Mouse (Mus musculus): ENCODE data around the gene Exosc9. TPM values are rescaled to one million over a fixed set of nuclear protein-coding genes. Genes with fewer than 3 reads are reported as not detected.

The Exosc9 gene
- polyA plus RNA-seq, 1 experiment from 2014 or later, result 82.7 TPM

DNA sequence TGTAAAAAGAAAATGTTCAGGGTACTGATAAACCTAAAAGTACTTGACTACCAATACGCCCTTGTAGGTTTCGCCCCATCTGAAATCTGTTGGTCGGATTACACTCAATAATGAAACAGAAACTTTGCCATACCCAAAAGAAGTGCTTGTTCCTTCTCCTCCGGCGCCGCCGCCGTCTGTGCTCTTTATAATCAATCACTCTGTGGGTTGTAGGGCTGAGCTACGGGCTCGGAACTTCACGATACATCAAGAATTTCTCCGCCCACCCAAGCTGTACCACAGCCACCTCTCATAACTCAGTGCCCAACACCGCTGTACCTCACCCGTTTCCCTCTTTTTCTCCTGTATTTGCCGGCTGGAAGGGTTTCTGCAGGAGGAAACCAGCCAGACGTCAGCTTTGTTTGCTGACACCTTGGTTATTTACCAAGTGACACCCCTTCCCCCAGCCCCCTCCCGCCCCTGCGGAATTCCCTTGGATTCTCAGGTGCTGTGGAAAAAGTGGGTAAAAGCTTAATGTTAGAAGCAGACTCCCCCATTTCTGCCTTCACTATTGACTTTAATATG lies 20.3 kb upstream of the Exosc9 start:
- WGBS, result 13% methylated on average over 18 of the region's 18 CpGs
- no peak overlapping the region for H3K9ac ChIP-seq
- no peak for ATAC-seq (ENCODE audit: low FRiP score, low read depth)
- peak overlapping the region; percentile 17 for H3K4me3 ChIP-seq
- H3K9me3 ChIP-seq, result no peaks in the 10 kb centered on the region
- H3K4me2 ChIP-seq, result peak overlapping the region; percentile 50
- peaks cover 4% of the 10 kb centered on the region for H3K4me1 ChIP-seq (replicated peaks)
- H3K36me3 ChIP-seq, result no peaks in the 10 kb centered on the region
- H3K27ac ChIP-seq (replicated peaks), result no peak overlapping the region
- no peaks in the 10 kb centered on the region for H3K27me3 ChIP-seq

DNA sequence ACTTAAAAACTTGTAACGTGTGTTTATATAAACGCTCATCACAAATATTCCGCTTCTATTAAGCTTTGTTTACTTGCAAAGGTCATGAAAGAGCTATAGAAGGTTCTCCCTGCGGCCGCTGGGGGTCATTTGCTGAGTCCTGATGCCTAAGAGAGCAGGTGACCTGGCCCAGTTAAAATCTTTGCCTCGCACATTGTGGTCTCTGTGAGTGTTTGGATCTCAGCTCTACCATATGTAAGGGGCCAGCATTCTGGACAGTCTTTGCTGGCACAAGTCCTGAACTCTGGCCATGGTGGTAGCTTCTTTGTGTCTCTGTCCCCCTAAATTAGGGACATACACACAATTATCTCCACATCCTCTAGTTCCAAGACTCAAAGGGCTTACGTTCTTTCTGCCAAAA lies 19.7 kb upstream of the Exosc9 start:
- H3K36me3 ChIP-seq, result no peaks in the 10 kb centered on the region
- no peak overlapping the region for H3K4me2 ChIP-seq
- no peak overlapping the region for H3K9ac ChIP-seq
- H3K9me3 ChIP-seq, result no peaks in the 10 kb centered on the region
- H3K4me3 ChIP-seq, result no peak overlapping the region
- H3K4me1 ChIP-seq (replicated peaks), result peaks cover 4% of the 10 kb centered on the region
- WGBS, result 42% methylated on average over 7 of the region's 7 CpGs
- H3K27me3 ChIP-seq, result no peaks in the 10 kb centered on the region
- ATAC-seq (ENCODE audit: low FRiP score, low read depth), result no peak
- no peak overlapping the region for H3K27ac ChIP-seq (replicated peaks)

DNA sequence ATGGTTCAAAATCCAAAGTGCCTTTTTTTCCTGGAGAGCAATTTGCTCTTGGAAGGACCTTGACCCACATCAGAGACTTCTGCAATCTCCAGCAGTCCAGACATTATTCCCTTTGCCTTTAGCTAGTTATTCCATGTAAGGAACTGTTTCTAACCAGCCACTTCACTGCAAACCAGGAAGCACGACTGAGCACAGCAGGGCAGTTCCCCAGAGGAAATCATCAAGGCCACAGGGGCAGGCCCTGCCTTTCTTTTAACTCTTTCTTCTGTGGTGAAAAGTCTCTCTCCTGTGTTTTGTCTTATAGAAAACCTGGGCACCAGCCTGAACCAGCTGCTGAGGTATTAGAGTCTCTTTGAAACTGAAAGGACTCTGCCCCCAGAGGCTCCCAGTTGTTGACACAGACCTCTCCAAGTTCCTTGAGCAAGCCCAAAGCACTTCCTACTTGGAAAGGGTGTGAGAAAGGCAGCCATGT lies 19.2 kb upstream of the Exosc9 start:
- ATAC-seq (ENCODE audit: low FRiP score, low read depth), result no peak
- Histone ChIP-seq H3K4me1 (replicated peaks) (peaks cover 4% of the 10 kb centered on the region), H3K9me3 (no peaks in the 10 kb centered on the region), H3K27ac (replicated peaks) (no peak overlapping the region), H3K4me3 (no peak overlapping the region), H3K27me3 (no peaks in the 10 kb centered on the region), H3K9ac (no peak overlapping the region), H3K4me2 (no peak overlapping the region), H3K36me3 (no peaks in the 10 kb centered on the region)
- 6% methylated on average over 1 of the region's 1 CpGs for WGBS

- 90% methylated on average over 12 of the region's 12 CpGs for WGBS
- Histone ChIP-seq H3K9ac (no peak overlapping the region), H3K4me3 (no peak overlapping the region), H3K9me3 (no peaks in the 10 kb centered on the region), H3K27me3 (no peaks in the 10 kb centered on the region), H3K36me3 (no peaks in the 10 kb centered on the region), H3K4me1 (replicated peaks) (peaks cover 4% of the 10 kb centered on the region), H3K27ac (replicated peaks) (no peak overlapping the region), H3K4me2 (no peak overlapping the region)
- ATAC-seq (ENCODE audit: low FRiP score, low read depth), result no peak
These were observed 16.4 kb upstream of the Exosc9 start for GRCm38 (mm10) chr3:36536041-36536440.

DNA sequence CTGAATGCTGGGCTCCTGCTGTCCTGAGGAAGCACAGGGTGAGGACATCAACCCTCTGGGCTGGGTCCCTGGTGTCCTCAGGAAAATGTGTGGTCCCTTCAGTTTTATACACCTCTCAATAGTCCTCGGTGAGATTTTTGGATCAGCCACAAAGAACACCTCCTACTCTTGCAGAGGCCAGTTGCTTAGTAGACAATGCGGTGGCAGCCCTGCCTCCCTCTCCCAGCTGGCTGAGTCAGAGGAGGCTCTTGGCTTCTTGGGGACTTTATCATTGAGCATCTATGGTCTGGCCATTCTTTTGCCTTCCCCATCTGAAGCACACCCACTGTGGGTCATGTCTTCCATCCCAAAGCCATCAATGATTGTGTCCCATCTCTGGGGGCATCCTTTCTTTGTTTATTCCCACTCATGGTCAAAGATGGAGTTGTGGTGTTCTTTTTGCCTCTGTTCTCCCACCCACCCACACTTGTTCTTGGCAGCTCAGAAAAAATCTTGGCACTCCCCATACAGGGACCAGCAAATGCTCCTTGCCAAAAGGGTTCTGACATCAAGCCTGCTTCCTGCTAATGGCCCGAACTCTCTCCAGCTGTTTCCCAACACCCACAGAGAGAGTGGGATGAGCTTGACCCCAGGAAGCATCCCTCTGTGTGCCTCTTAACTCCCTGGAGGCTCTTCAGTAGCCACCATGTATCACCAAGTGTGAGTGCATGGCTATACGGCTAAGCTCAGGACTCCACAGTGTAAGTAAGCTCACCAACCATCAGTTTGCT lies 14.5 kb upstream of the Exosc9 start:
- H3K4me2 ChIP-seq, result no peak overlapping the region
- H3K36me3 ChIP-seq, result no peaks in the 10 kb centered on the region
- ATAC-seq (ENCODE audit: low FRiP score, low read depth), result no peak
- no peaks in the 10 kb centered on the region for H3K27me3 ChIP-seq
- H3K9me3 ChIP-seq, result no peaks in the 10 kb centered on the region
- 86% methylated on average over 4 of the region's 4 CpGs for WGBS
- no peak overlapping the region for H3K9ac ChIP-seq
- no peaks in the 10 kb centered on the region for H3K4me1 ChIP-seq (replicated peaks)
- no peak overlapping the region for H3K27ac ChIP-seq (replicated peaks)
- no peak overlapping the region for H3K4me3 ChIP-seq

GRCm38 (mm10) chr3:36540756-36541155 lies 11.7 kb upstream of the Exosc9 start:
- Histone ChIP-seq H3K9me3 (no peaks in the 10 kb centered on the region), H3K36me3 (no peaks in the 10 kb centered on the region), H3K4me1 (replicated peaks) (no peaks in the 10 kb centered on the region), H3K27ac (replicated peaks) (no peak overlapping the region), H3K4me2 (no peak overlapping the region), H3K9ac (no peak overlapping the region), H3K27me3 (no peaks in the 10 kb centered on the region), H3K4me3 (no peak overlapping the region)
- WGBS, result 79% methylated on average over 2 of the region's 2 CpGs
- no peak for ATAC-seq (ENCODE audit: low FRiP score, low read depth)

- no peak overlapping the region for H3K4me2 ChIP-seq
- ATAC-seq (ENCODE audit: low FRiP score, low read depth), result no peak
- H3K4me1 ChIP-seq (replicated peaks), result no peaks in the 10 kb centered on the region
- H3K27me3 ChIP-seq, result no peaks in the 10 kb centered on the region
- H3K9me3 ChIP-seq, result no peaks in the 10 kb centered on the region
- 92% methylated on average over 2 of the region's 2 CpGs for WGBS
- H3K27ac ChIP-seq (replicated peaks), result no peak overlapping the region
- no peaks in the 10 kb centered on the region for H3K36me3 ChIP-seq
- H3K9ac ChIP-seq, result no peak overlapping the region
- no peak overlapping the region for H3K4me3 ChIP-seq
These were observed 11.0 kb upstream of the Exosc9 start for GRCm38 (mm10) chr3:36541399-36541798.

- H3K9ac ChIP-seq, result no peak overlapping the region
- no peak for ATAC-seq (ENCODE audit: low FRiP score, low read depth)
- no peaks in the 10 kb centered on the region for H3K27me3 ChIP-seq
- no peak overlapping the region for H3K4me2 ChIP-seq
- H3K4me1 ChIP-seq (replicated peaks), result no peaks in the 10 kb centered on the region
- 82% methylated on average over 3 of the region's 3 CpGs for WGBS
- no peaks in the 10 kb centered on the region for H3K9me3 ChIP-seq
- H3K36me3 ChIP-seq, result no peaks in the 10 kb centered on the region
- H3K4me3 ChIP-seq, result no peak overlapping the region
- H3K27ac ChIP-seq (replicated peaks), result no peak overlapping the region
These were observed 7.4 kb upstream of the Exosc9 start for GRCm38 (mm10) chr3:36544961-36545360.

DNA sequence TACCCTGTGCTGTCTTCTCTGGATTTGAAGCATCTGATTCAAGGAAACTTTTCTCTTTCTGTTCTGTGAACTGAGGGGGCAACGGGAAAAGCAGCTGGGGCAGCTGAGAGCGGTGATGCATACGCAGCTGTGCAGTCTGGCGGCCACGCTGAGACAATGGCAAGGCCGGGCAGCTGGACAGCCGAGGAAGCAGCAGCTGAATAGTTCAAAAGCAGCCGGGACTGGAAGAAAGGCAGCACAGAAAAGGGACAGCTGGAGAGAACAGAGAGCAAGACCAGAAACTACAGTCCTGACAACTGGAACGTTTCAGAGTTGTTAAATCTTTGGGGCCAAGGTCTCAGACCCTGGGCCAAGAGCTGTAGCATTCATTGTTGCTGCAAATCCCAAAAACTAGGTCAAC lies 1.1 kb upstream of the Exosc9 start:
- Histone ChIP-seq H3K36me3 (peaks cover 17% of the 10 kb centered on the region), H3K9me3 (no peaks in the 10 kb centered on the region), H3K27me3 (no peaks in the 10 kb centered on the region), H3K4me1 (replicated peaks) (peaks cover 20% of the 10 kb centered on the region), H3K27ac (replicated peaks) (peak overlapping the region; percentile 51; the same call in 1 of the 2 replicates), H3K4me2 (peak overlapping the region; percentile 76), H3K9ac (peak overlapping the region; percentile 74), H3K4me3 (peak overlapping the region; percentile 86)
- ATAC-seq (ENCODE audit: low FRiP score, low read depth), result peak; percentile 21; the same call in 1 of the 2 replicates
- WGBS, result under 1% methylated on average over 9 of the region's 9 CpGs

DNA sequence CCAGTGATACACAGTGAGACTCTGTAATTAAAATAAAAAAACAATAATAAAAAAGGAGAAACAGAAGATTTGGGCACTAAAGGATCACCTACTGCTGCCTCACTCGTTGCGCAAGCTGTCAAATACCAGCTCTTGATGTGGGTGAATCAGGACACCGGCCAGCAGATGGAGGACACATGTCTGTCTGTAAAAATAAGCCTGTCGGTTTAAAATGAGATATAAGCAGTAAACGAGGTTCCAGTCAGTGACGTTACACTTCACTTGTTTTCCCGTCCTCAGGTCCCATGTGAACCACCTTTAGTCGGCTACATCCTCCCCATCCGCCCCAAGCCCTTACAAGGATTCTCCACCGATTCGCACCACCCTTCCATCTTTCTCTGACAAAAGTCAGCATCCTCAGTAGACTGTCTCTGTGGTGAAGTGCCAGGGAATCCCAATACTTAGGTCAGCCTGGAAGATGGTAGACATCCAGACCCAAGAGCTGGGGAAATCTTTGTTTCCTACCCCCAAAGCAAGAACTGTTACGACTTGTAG lies 488 bp upstream of the Exosc9 start:
- H3K9ac ChIP-seq, result peak overlapping the region; percentile 74
- 9% methylated on average over 12 of the region's 12 CpGs for WGBS
- peak; percentile 86 for ATAC-seq (ENCODE audit: low FRiP score, low read depth)

GRCm38 (mm10) chr3:36557601-36558000 lies 5.2 kb downstream of the Exosc9 start:
- no peak for ATAC-seq (ENCODE audit: low FRiP score, low read depth)
- Histone ChIP-seq H3K36me3 (peaks cover 72% of the 10 kb centered on the region), H3K4me1 (replicated peaks) (peaks cover 11% of the 10 kb centered on the region), H3K27me3 (no peaks in the 10 kb centered on the region), H3K9ac (no peak overlapping the region), H3K9me3 (no peaks in the 10 kb centered on the region), H3K4me2 (no peak overlapping the region), H3K4me3 (no peak overlapping the region), H3K27ac (replicated peaks) (no peak overlapping the region)
- 100% methylated on average over 1 of the region's 1 CpGs for whole genome bisulfite sequencing

More for the DNA sequence above, 488 bp upstream of the Exosc9 start:
- H3K27ac ChIP-seq (replicated peaks), result peak overlapping the region; percentile 74
- H3K4me3 ChIP-seq, result peak overlapping the region; percentile 86
- H3K4me2 ChIP-seq, result peak overlapping the region; percentile 76
- H3K27me3 ChIP-seq, result no peaks in the 10 kb centered on the region
- peaks cover 20% of the 10 kb centered on the region for H3K4me1 ChIP-seq (replicated peaks)
- no peaks in the 10 kb centered on the region for H3K9me3 ChIP-seq
- H3K36me3 ChIP-seq, result peaks cover 22% of the 10 kb centered on the region

- 90% methylated on average over 4 of the region's 4 CpGs for WGBS
- Histone ChIP-seq H3K27ac (replicated peaks) (no peak overlapping the region), H3K36me3 (peaks cover 88% of the 10 kb centered on the region), H3K4me2 (no peak overlapping the region), H3K27me3 (no peaks in the 10 kb centered on the region), H3K9me3 (no peaks in the 10 kb centered on the region), H3K4me1 (replicated peaks) (no peaks in the 10 kb centered on the region), H3K4me3 (no peak overlapping the region), H3K9ac (no peak overlapping the region)
- no peak for ATAC-seq (ENCODE audit: low FRiP score, low read depth)
These were observed 7.2 kb downstream of the Exosc9 start for GRCm38 (mm10) chr3:36559606-36560005.

Data from hindbrain, embryonic 15.5 days (tissue).